Mouse (Mus musculus): ENCODE data around the gene Fam149b.
"Not testable (repeated sequence)": the region's sequence is repeated elsewhere in the genome, so short reads cannot be mapped to it uniquely, and the experiment has no call there.

The Fam149b gene

GRCm38 (mm10) chr14:20347991-20348541 is at the start of gene Fam149b, which contains the start of gene Ecd:
Gene Fam149b, plus strand, starts transcription at chr14:20348162.
Gene Ecd, minus strand, starts transcription at chr14:20348121.
- Histone ChIP-seq H3K4me1 (replicated peaks; ENCODE audit: low read depth, low read length) (peaks cover 24% of the 10 kb centered on the region), H3K4me3 (replicated peaks; ENCODE audit: low read length) (peak within 1 kb of the TSS; percentile 96), H3K27me3 (ENCODE audit: insufficient read depth, low read length) (no peaks in the 10 kb centered on the region), H3K36me3 (ENCODE audit: insufficient read depth, low read length) (peaks cover 40% of the 10 kb centered on the region), H3K9me3 (ENCODE audit: low read length) (peaks cover 15% of the 10 kb centered on the region)
- no peak for TF ChIP-seq NANOG (IDR thresholded peaks at IDR 0.05; ENCODE audit: borderline replicate concordance, low read length)
- TF ChIP-seq CTCF (conservative IDR thresholded peaks at IDR 0.05; ENCODE audit: low read length): no peak
- TF ChIP-seq POU5F1 (IDR thresholded peaks at IDR 0.05; ENCODE audit: borderline replicate concordance, low read length): no peak

- H3K27me3 ChIP-seq (ENCODE audit: insufficient read depth, low read length); H3K9me3 ChIP-seq (ENCODE audit: low read length); H3K4me3 ChIP-seq (replicated peaks; ENCODE audit: low read length); H3K4me1 ChIP-seq (replicated peaks; ENCODE audit: low read depth, low read length): not testable (repeated sequence)
- H3K36me3 ChIP-seq (ENCODE audit: insufficient read depth, low read length): peaks cover 24% of the 10 kb centered on the region
These were observed 42.9 kb upstream of the Fam149b start for GRCm38 (mm10) chr14:20305085-20305484.

GRCm38 (mm10) chr14:20315137-20315536 is 32.8 kb upstream of the Fam149b start:
- Histone ChIP-seq H3K4me3 (replicated peaks; ENCODE audit: low read length) (no peak overlapping the region), H3K27me3 (ENCODE audit: insufficient read depth, low read length) (no peaks in the 10 kb centered on the region), H3K9me3 (ENCODE audit: low read length) (no peaks in the 10 kb centered on the region), H3K36me3 (ENCODE audit: insufficient read depth, low read length) (peaks cover 45% of the 10 kb centered on the region), H3K4me1 (replicated peaks; ENCODE audit: low read depth, low read length) (peaks cover 8% of the 10 kb centered on the region)
- TF ChIP-seq CTCF (conservative IDR thresholded peaks at IDR 0.05; ENCODE audit: low read length) (no peak), NANOG (IDR thresholded peaks at IDR 0.05; ENCODE audit: borderline replicate concordance, low read length) (no peak), POU5F1 (IDR thresholded peaks at IDR 0.05; ENCODE audit: borderline replicate concordance, low read length) (no peak)

GRCm38 (mm10) chr14:20319420-20319819 is 28.5 kb upstream of the Fam149b start:
- Histone ChIP-seq H3K9me3 (ENCODE audit: low read length) (no peaks in the 10 kb centered on the region), H3K4me3 (replicated peaks; ENCODE audit: low read length) (no peak overlapping the region), H3K27me3 (ENCODE audit: insufficient read depth, low read length) (no peaks in the 10 kb centered on the region), H3K36me3 (ENCODE audit: insufficient read depth, low read length) (peaks cover 60% of the 10 kb centered on the region), H3K4me1 (replicated peaks; ENCODE audit: low read depth, low read length) (peaks cover 8% of the 10 kb centered on the region)
- TF ChIP-seq CTCF (conservative IDR thresholded peaks at IDR 0.05; ENCODE audit: low read length): peak; percentile 88
- no peak for TF ChIP-seq NANOG (IDR thresholded peaks at IDR 0.05; ENCODE audit: borderline replicate concordance, low read length)

GRCm38 (mm10) chr14:20324196-20324595 is 23.8 kb upstream of the Fam149b start:
- Histone ChIP-seq H3K4me3 (replicated peaks; ENCODE audit: low read length) (no peak overlapping the region), H3K27me3 (ENCODE audit: insufficient read depth, low read length) (no peaks in the 10 kb centered on the region), H3K9me3 (ENCODE audit: low read length) (no peaks in the 10 kb centered on the region), H3K4me1 (replicated peaks; ENCODE audit: low read depth, low read length) (peaks cover 21% of the 10 kb centered on the region), H3K36me3 (ENCODE audit: insufficient read depth, low read length) (peaks cover 78% of the 10 kb centered on the region)
- TF ChIP-seq CTCF (conservative IDR thresholded peaks at IDR 0.05; ENCODE audit: low read length): no peak
- no peak for TF ChIP-seq NANOG (IDR thresholded peaks at IDR 0.05; ENCODE audit: borderline replicate concordance, low read length)
- TF ChIP-seq POU5F1 (IDR thresholded peaks at IDR 0.05; ENCODE audit: borderline replicate concordance, low read length): no peak

GRCm38 (mm10) chr14:20328474-20328873 is 19.5 kb upstream of the Fam149b start:
- TF ChIP-seq NANOG (IDR thresholded peaks at IDR 0.05; ENCODE audit: borderline replicate concordance, low read length) (no peak), CTCF (conservative IDR thresholded peaks at IDR 0.05; ENCODE audit: low read length) (peak; percentile 52), POU5F1 (IDR thresholded peaks at IDR 0.05; ENCODE audit: borderline replicate concordance, low read length) (no peak)
- H3K36me3 ChIP-seq (ENCODE audit: insufficient read depth, low read length): peaks cover 82% of the 10 kb centered on the region

GRCm38 (mm10) chr14:20331316-20331715 is 16.6 kb upstream of the Fam149b start:
- no peak for TF ChIP-seq POU5F1 (IDR thresholded peaks at IDR 0.05; ENCODE audit: borderline replicate concordance, low read length)
- TF ChIP-seq NANOG (IDR thresholded peaks at IDR 0.05; ENCODE audit: borderline replicate concordance, low read length): no peak
- TF ChIP-seq CTCF (conservative IDR thresholded peaks at IDR 0.05; ENCODE audit: low read length): no peak
- Histone ChIP-seq H3K36me3 (ENCODE audit: insufficient read depth, low read length) (peaks cover 88% of the 10 kb centered on the region), H3K4me1 (replicated peaks; ENCODE audit: low read depth, low read length) (peaks cover 16% of the 10 kb centered on the region), H3K27me3 (ENCODE audit: insufficient read depth, low read length) (no peaks in the 10 kb centered on the region), H3K9me3 (ENCODE audit: low read length) (no peaks in the 10 kb centered on the region), H3K4me3 (replicated peaks; ENCODE audit: low read length) (no peak overlapping the region)

More at GRCm38 (mm10) chr14:20328474-20328873, 19.5 kb upstream of the Fam149b start:
- H3K4me1 ChIP-seq (replicated peaks; ENCODE audit: low read depth, low read length): peaks cover 16% of the 10 kb centered on the region
- peak overlapping the region; percentile 35; the same call in 1 of the 2 replicates for H3K4me3 ChIP-seq (replicated peaks; ENCODE audit: low read length)
- H3K9me3 ChIP-seq (ENCODE audit: low read length): no peaks in the 10 kb centered on the region
- H3K27me3 ChIP-seq (ENCODE audit: insufficient read depth, low read length): no peaks in the 10 kb centered on the region

- H3K4me1 ChIP-seq (replicated peaks; ENCODE audit: low read depth, low read length): peaks cover 14% of the 10 kb centered on the region
- TF ChIP-seq POU5F1 (IDR thresholded peaks at IDR 0.05; ENCODE audit: borderline replicate concordance, low read length): no peak
- TF ChIP-seq CTCF (conservative IDR thresholded peaks at IDR 0.05; ENCODE audit: low read length): peak; percentile 78
These were observed 8.5 kb upstream of the Fam149b start for GRCm38 (mm10) chr14:20339415-20339814.

GRCm38 (mm10) chr14:20340149-20340548 is 7.8 kb upstream of the Fam149b start:
- Histone ChIP-seq H3K27me3 (ENCODE audit: insufficient read depth, low read length) (no peaks in the 10 kb centered on the region), H3K9me3 (ENCODE audit: low read length) (peaks cover 15% of the 10 kb centered on the region), H3K4me3 (replicated peaks; ENCODE audit: low read length) (no peak overlapping the region), H3K36me3 (ENCODE audit: insufficient read depth, low read length) (peaks cover 71% of the 10 kb centered on the region), H3K4me1 (replicated peaks; ENCODE audit: low read depth, low read length) (peaks cover 14% of the 10 kb centered on the region)
- TF ChIP-seq POU5F1 (IDR thresholded peaks at IDR 0.05; ENCODE audit: borderline replicate concordance, low read length) (no peak), CTCF (conservative IDR thresholded peaks at IDR 0.05; ENCODE audit: low read length) (peak; percentile 78), NANOG (IDR thresholded peaks at IDR 0.05; ENCODE audit: borderline replicate concordance, low read length) (no peak)

More at GRCm38 (mm10) chr14:20339415-20339814, 8.5 kb upstream of the Fam149b start:
- H3K36me3 ChIP-seq (ENCODE audit: insufficient read depth, low read length): peaks cover 71% of the 10 kb centered on the region
- peaks cover 10% of the 10 kb centered on the region for H3K9me3 ChIP-seq (ENCODE audit: low read length)
- no peaks in the 10 kb centered on the region for H3K27me3 ChIP-seq (ENCODE audit: insufficient read depth, low read length)
- no peak overlapping the region for H3K4me3 ChIP-seq (replicated peaks; ENCODE audit: low read length)

Measured in E14TG2a.4 (cell line).